Mouse (Mus musculus): Measurements from ENCODE around the gene Dpep3. TPM values are rescaled to one million over a fixed set of nuclear protein-coding genes. Genes with fewer than 3 reads are reported as not detected.

The Dpep3 gene
- polyA plus RNA-seq, 1 experiment from 2014 or later = not detected

GRCm38 (mm10) chr8:105959350-105959749 lies 19.9 kb downstream of the Dpep3 start:
- ATAC-seq (ENCODE audit: insufficient read depth) = peak; percentile 48; the same call in 1 of the 2 replicates
- Histone ChIP-seq H3K36me3 (replicated peaks) (peaks cover 45% of the 10 kb centered on the region), H3K4me3 (replicated peaks) (no peak overlapping the region), H3K9ac (no peak overlapping the region), H3K27ac (replicated peaks) (no peak overlapping the region), H3K27me3 (no peaks in the 10 kb centered on the region), H3K4me2 (no peak overlapping the region), H3K9me3 (replicated peaks) (no peaks in the 10 kb centered on the region), H3K4me1 (replicated peaks) (peaks cover 54% of the 10 kb centered on the region)
- WGBS (ENCODE audit: insufficient replicate concordance) = 80% methylated on average over 7 of the region's 7 CpGs

DNA sequence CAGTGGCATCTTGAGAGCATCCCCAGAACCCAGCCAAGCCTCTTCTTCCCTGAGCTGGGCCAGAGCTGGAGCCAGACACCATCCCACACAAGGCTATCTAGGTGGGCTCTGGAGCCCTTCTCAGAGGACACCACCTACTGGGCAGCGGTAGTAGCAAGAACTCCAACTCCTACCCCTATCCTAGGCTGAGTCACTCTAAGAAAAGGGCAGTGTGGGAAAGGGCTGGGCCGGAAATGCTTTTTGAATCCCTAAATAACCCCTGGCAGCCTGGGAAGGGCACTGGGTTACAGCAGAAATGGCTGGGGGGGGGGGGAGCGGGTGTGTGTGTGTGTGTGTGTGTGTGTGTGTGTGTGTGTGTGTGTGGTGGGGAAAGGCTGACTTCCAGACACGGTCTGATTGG lies 21.4 kb downstream of the Dpep3 start:
- H3K9ac ChIP-seq = no peak overlapping the region
- H3K4me1 ChIP-seq (replicated peaks) = peaks cover 38% of the 10 kb centered on the region
- H3K4me3 ChIP-seq (replicated peaks) = no peak overlapping the region
- H3K9me3 ChIP-seq (replicated peaks) = no peaks in the 10 kb centered on the region
- H3K27me3 ChIP-seq = no peaks in the 10 kb centered on the region
- no peak overlapping the region for H3K4me2 ChIP-seq
- peaks cover 60% of the 10 kb centered on the region for H3K36me3 ChIP-seq (replicated peaks)
- no peak for ATAC-seq (ENCODE audit: insufficient read depth)
- H3K27ac ChIP-seq (replicated peaks) = no peak overlapping the region
- WGBS (ENCODE audit: insufficient replicate concordance) = 40% methylated on average over 4 of the region's 4 CpGs

GRCm38 (mm10) chr8:105956556-105956955 lies 22.7 kb downstream of the Dpep3 start:
- H3K9ac ChIP-seq = no peak overlapping the region
- H3K9me3 ChIP-seq (replicated peaks) = no peaks in the 10 kb centered on the region
- no peak overlapping the region for H3K4me3 ChIP-seq (replicated peaks)
- no peak overlapping the region for H3K4me2 ChIP-seq
- no peak for ATAC-seq (ENCODE audit: insufficient read depth)
- H3K27ac ChIP-seq (replicated peaks) = no peak overlapping the region
- H3K27me3 ChIP-seq = no peaks in the 10 kb centered on the region
- peaks cover 70% of the 10 kb centered on the region for H3K36me3 ChIP-seq (replicated peaks)
- peaks cover 26% of the 10 kb centered on the region for H3K4me1 ChIP-seq (replicated peaks)
- 89% methylated on average over 4 of the region's 4 CpGs for WGBS (ENCODE audit: insufficient replicate concordance)

DNA sequence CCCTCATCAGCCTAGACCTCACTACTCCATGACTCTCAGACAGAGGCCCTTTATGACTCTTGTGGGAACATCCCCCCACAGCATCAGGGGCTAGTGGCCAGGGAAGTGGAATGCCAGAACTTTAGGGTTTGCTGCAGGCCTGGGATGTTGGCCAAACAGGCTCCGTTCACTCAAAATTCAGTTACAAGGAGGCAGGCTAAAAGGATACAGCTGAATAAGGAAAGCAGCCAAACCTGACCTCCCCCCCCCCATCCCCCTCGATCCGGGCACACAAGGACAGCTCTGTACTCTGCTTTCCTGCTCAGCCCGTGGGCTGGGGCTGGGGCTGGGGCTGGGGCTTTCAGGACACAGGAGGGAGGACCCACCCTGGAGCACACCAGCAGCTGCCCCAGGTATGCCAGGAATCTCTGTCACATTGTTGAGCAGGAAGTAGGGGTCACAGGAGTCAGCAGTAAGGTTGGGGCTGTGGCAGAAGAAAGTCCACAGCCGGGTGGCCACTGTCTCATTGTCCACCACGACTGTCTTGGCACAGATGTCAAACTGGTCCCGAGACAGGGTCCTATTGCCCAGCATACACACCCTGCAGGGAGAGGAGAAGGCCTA lies 28.1 kb downstream of the Dpep3 start:
- 65% methylated on average over 7 of the region's 7 CpGs for WGBS (ENCODE audit: insufficient replicate concordance)
- Histone ChIP-seq H3K27ac (replicated peaks) (no peak overlapping the region), H3K4me1 (replicated peaks) (peaks cover 15% of the 10 kb centered on the region), H3K9me3 (replicated peaks) (no peaks in the 10 kb centered on the region), H3K27me3 (no peaks in the 10 kb centered on the region), H3K4me3 (replicated peaks) (no peak overlapping the region), H3K4me2 (no peak overlapping the region), H3K36me3 (replicated peaks) (peaks cover 89% of the 10 kb centered on the region), H3K9ac (no peak overlapping the region)
- no peak for ATAC-seq (ENCODE audit: insufficient read depth)

- ATAC-seq (ENCODE audit: insufficient read depth) = no peak
- no peak overlapping the region for H3K27ac ChIP-seq (replicated peaks)
- peaks cover 15% of the 10 kb centered on the region for H3K4me1 ChIP-seq (replicated peaks)
- no peak overlapping the region for H3K9ac ChIP-seq
- 74% methylated on average over 10 of the region's 10 CpGs for WGBS (ENCODE audit: insufficient replicate concordance)
- no peaks in the 10 kb centered on the region for H3K9me3 ChIP-seq (replicated peaks)
- H3K4me2 ChIP-seq = no peak overlapping the region
- no peaks in the 10 kb centered on the region for H3K27me3 ChIP-seq
- no peak overlapping the region for H3K4me3 ChIP-seq (replicated peaks)
- H3K36me3 ChIP-seq (replicated peaks) = peaks cover 94% of the 10 kb centered on the region
Observed at GRCm38 (mm10) chr8:105949350-105949749, 29.9 kb downstream of the Dpep3 start.

- Histone ChIP-seq H3K9ac (no peak within 1 kb of the TSS), H3K27me3 (no peaks in the 10 kb centered on the region), H3K9me3 (replicated peaks) (no peaks in the 10 kb centered on the region), H3K4me3 (replicated peaks) (peak within 1 kb of the TSS; percentile 38), H3K4me2 (peak within 1 kb of the TSS; percentile 57), H3K27ac (replicated peaks) (peak within 1 kb of the TSS; percentile 72), H3K4me1 (replicated peaks) (peaks cover 18% of the 10 kb centered on the region), H3K36me3 (replicated peaks) (peaks cover 61% of the 10 kb centered on the region)
- WGBS (ENCODE audit: insufficient replicate concordance) = 55% methylated on average over 8 of the region's 8 CpGs
- ATAC-seq (ENCODE audit: insufficient read depth) = peak; percentile 61
Observed at GRCm38 (mm10) chr8:105943321-105943739, 35.9 kb downstream of the Dpep3 start, which contains the start of gene Lcat. Gene Lcat, minus strand, starts transcription at chr8:105943382.

GRCm38 (mm10) chr8:105942542-105942941 lies 36.7 kb downstream of the Dpep3 start:
- Histone ChIP-seq H3K36me3 (replicated peaks) (peaks cover 53% of the 10 kb centered on the region), H3K4me3 (replicated peaks) (peak overlapping the region; percentile 38), H3K27ac (replicated peaks) (peak overlapping the region; percentile 72), H3K9me3 (replicated peaks) (no peaks in the 10 kb centered on the region), H3K4me2 (peak overlapping the region; percentile 47), H3K9ac (no peak overlapping the region), H3K27me3 (no peaks in the 10 kb centered on the region), H3K4me1 (replicated peaks) (peaks cover 23% of the 10 kb centered on the region)
- peak; percentile 68 for ATAC-seq (ENCODE audit: insufficient read depth)
- WGBS (ENCODE audit: insufficient replicate concordance) = 83% methylated on average over 5 of the region's 5 CpGs

DNA sequence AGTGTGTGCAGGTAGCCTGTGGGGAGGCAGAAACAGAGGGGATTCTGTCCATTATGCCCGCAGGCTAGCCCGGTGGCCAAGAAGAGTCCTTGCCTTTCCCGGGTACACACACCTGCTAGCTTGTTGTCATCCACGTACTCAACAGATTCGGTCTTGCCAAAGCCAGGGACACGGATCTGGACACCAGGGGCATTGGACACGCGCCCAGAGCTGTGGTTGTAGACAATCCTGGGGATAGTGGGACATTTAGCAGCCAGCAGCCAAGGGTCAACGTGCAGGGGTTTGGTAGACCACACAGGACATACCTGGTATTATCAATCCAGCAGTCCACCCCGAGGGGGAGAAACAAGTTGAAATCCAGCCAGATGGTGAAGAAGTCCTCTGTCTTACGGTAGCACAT lies 37.2 kb downstream of the Dpep3 start:
- H3K4me1 ChIP-seq (replicated peaks) = peaks cover 23% of the 10 kb centered on the region
- no peaks in the 10 kb centered on the region for H3K9me3 ChIP-seq (replicated peaks)
- peak overlapping the region; percentile 70 for H3K27ac ChIP-seq (replicated peaks)
- H3K4me2 ChIP-seq = peak overlapping the region; percentile 57
- ATAC-seq (ENCODE audit: insufficient read depth) = no peak; the same call in 1 of the 2 replicates
- H3K36me3 ChIP-seq (replicated peaks) = peaks cover 48% of the 10 kb centered on the region
- H3K9ac ChIP-seq = no peak overlapping the region
- peak overlapping the region; percentile 38 for H3K4me3 ChIP-seq (replicated peaks)
- H3K27me3 ChIP-seq = no peaks in the 10 kb centered on the region
- 77% methylated on average over 11 of the region's 11 CpGs for WGBS (ENCODE audit: insufficient replicate concordance)

GRCm38 (mm10) chr8:105938306-105938669 lies 40.9 kb downstream of the Dpep3 start, which contains the start of gene Psmb10:
Gene Psmb10, minus strand, starts transcription at chr8:105938444.
- ATAC-seq (ENCODE audit: insufficient read depth) = no peak
- no peaks in the 10 kb centered on the region for H3K9me3 ChIP-seq (replicated peaks)
- H3K4me3 ChIP-seq (replicated peaks) = peak within 1 kb of the TSS; percentile 72
- H3K4me1 ChIP-seq (replicated peaks) = peaks cover 38% of the 10 kb centered on the region
- H3K4me2 ChIP-seq = peak within 1 kb of the TSS; percentile 93
- H3K9ac ChIP-seq = peak within 1 kb of the TSS; percentile 72
- H3K36me3 ChIP-seq (replicated peaks) = peaks cover 14% of the 10 kb centered on the region; the same call in 1 of the 2 replicates
- H3K27ac ChIP-seq (replicated peaks) = peak within 1 kb of the TSS; percentile 82
- WGBS (ENCODE audit: insufficient replicate concordance) = 2% methylated on average over 4 of the region's 4 CpGs
- no peaks in the 10 kb centered on the region for H3K27me3 ChIP-seq

DNA sequence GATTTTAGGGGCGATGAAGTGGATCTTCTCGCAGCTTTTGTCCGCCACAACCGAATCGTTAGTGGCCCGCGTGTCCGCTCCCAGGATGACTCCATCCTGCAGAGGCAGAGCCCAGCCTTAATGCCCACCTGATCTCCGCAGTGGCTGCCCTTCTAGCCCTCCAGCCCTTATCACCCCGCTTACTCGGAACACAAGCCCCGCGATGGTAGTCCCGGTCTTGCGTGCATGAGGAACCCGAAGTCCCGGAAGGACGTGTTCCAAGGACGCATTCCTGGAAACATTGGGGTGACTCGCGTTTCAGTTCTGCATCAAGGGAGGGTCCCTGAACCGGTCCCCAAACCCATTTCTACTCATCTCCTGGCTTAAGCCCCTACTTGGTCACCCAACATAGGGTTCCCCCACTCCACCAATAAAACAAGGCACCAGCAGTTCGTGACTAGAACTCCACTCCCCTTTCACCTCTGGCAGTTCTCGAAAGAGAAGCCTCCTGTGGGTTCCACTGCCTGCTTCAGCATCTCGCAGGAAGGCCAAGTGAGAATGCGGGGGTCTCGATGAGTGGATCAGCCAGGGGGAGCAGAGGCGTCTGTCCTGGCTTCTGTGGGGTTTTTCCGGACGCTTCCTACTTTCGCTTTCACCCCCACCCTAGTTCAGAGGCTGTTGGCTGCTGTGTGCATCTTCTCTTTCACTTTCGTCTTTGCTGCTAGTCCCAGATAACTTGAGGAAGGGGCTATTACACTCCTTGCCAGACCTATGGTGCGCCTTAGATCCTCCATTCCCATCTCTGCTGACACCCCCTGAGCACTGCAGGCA lies 41.5 kb downstream of the Dpep3 start:
- peak overlapping the region; percentile 93 for H3K4me2 ChIP-seq
- H3K4me3 ChIP-seq (replicated peaks) = peak overlapping the region; percentile 72
- H3K36me3 ChIP-seq (replicated peaks) = 0 out of 2 replicates have a peak, but pooled peaks cover 10% of the 10 kb centered on the region
- H3K27me3 ChIP-seq = no peaks in the 10 kb centered on the region
- peaks cover 34% of the 10 kb centered on the region for H3K4me1 ChIP-seq (replicated peaks)
- H3K9ac ChIP-seq = peak overlapping the region; percentile 72
- no peaks in the 10 kb centered on the region for H3K9me3 ChIP-seq (replicated peaks)
- under 1% methylated on average over 33 of the region's 33 CpGs for WGBS (ENCODE audit: insufficient replicate concordance)
- peak; percentile 14 for ATAC-seq (ENCODE audit: insufficient read depth)
- peak overlapping the region; percentile 82 for H3K27ac ChIP-seq (replicated peaks)

DNA sequence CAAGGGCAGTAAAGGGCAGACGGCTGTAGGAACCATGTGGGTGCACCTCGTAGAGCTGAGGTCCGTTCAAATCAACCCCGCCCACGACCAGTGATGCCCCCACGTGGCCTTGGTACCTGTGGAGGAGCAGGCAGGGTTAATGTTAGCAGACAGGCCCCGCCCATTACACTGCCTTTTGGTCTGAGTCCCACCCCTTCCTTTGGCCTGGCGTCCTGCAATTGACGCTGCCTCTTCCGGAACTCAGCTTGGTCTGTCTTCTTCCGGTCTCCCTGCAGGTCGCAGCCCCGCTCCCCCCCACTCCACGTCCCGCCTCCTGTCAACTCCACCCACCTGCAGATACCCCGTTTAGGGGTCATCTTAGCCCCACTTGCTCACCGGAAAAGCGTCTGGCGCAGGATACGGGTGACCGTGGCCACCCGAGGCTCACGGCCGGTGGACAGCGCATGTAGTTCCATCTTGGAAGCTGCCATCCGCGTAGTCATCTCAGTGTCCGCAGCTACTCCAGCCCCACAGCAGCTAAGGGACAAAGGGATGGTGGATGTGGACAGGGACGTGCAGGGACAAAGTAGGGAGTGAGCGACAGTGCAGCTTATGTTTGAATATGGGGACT lies 42.3 kb downstream of the Dpep3 start:
- H3K27me3 ChIP-seq = no peaks in the 10 kb centered on the region
- peak overlapping the region; percentile 93 for H3K4me2 ChIP-seq
- peaks cover 34% of the 10 kb centered on the region for H3K4me1 ChIP-seq (replicated peaks)
- H3K27ac ChIP-seq (replicated peaks) = peak overlapping the region; percentile 82
- no peaks in the 10 kb centered on the region for H3K9me3 ChIP-seq (replicated peaks)
- peak overlapping the region; percentile 72 for H3K9ac ChIP-seq
- peak; percentile 71 for ATAC-seq (ENCODE audit: insufficient read depth)
- peak overlapping the region; percentile 72 for H3K4me3 ChIP-seq (replicated peaks)
- H3K36me3 ChIP-seq (replicated peaks) = 0 out of 2 replicates have a peak, but pooled peaks cover 10% of the 10 kb centered on the region
- WGBS (ENCODE audit: insufficient replicate concordance) = 1% methylated on average over 30 of the region's 30 CpGs

Measured in liver, embryonic 15.5 days (tissue).